Mouse (Mus musculus) kidney, adult 9 months (tissue): ENCODE measurements around the gene Map3k3.
"Not testable (repeated sequence)": the region's sequence is repeated elsewhere in the genome, so short reads cannot be mapped to it uniquely, and the experiment has no call there.

Experiments
- DNase-seq: peaks from one replicate; pipeline ENCODE4 v3.0.0; 2022

The Map3k3 gene

DNA sequence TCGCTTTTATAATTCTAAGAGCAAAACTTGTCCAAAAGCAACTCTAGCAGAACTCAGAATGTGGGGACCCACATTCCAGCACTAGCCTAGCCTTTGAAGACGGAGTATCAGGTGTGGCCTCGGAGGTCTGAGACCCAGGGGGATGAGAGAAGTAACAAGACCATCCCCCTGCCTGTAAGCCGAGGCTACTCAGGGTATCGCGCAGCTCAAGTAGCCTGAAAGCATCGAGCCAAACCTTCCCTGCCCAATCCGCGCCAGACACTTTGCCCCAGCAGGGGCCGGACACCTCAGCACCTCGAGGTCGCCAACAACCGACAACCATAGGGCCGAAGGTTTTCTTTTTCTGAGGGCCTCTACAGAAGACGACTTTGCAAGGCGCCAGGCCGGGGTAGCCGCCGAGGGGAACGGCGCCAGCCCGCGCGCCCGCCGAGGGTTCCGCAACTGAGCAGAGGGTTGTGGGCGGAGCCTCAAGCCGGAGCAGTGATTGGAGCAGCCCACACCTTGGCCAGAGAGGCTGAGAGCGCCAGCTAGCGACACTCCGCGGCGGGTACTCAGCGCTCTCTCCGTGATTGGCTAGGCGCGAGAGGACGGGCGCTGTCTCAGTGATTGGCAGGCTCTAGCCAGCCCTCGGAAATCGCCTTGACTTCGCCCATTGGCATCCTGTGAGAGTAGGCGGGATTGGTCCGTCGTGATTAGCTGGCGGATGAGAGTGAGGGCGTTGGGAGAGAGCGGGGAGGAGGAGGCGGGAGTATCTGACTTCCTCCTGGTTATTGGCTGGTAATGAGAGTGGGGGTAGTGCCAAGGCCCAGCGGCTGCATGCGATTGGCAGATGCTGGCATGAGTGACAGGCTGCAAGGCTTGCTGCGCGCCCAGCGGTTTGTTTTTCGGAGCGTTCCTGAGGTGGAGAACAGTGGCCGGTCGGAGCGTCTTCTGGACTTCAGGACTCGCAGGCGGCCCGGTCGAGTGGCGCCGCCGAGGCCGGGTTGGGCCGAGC is at the start of gene Map3k3:
TSS of gene Map3k3 (plus strand) at position 906 of the 994 bp plus-strand sequence.
- peak; percentile 100 for DNase-seq

DNA sequence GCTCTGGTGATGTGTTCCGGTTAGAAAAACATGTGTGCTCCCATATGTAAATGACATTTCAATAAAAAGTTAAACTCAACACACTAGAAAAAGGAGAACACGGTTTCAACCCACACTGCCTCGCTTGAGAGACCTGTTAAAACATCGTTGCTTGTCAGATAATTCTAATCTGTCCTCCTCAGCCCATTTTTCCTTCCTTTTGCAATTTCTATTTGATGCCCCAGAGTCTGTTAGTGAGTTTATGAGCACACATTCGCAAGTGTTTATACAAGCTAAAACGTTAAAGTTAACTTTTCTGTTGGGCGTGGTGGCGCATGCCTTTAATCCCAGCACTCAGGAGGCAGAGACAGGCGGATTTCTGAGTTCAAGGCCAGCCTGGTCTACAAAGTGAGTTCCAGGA is 49.4 kb upstream of the Map3k3 start:
- DNase-seq, result no peak

DNA sequence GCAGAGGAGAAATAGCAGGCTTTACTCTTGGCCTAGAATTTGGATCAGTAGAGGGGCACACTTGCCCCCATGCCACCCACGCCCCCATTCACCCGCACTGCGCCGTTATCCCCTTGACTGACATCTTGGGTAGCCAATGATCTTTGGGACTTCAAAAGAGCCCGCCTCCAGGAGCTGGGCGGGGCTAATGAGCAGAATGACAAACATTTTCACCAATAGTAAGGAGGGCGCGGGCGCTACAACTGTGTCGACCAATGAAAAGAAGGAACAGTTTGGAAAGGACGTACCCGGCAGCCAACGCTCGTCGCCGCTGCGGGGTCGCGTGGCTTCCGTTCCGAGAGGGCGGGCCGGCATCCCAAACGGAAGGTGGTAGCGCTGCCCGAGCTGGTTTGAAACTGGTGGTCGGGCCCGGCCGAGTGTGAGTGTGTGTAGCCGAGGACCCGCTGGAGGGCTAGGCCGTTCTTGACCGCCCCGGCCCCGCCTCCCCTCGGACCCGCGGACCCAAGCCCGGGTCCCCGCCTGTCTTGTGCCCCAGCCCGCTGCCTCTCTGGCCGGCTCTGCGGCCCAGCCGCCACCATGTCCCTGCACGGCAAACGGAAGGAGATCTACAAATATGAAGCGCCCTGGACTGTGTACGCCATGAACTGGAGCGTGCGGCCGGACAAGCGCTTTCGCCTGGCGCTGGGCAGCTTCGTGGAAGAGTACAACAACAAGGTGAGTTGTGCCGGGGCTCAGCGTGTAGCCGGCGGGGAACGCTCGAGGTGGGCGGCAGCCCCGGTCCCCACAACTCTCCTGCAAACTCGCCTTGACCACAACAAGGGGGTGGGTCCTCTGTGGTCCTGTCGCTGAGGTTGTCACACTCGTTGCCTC is 47.6 kb upstream of the Map3k3 start, which contains the start of gene Dcaf7:
TSS of gene Dcaf7 (plus strand) at position 325 of the 870 bp plus-strand sequence.
- DNase-seq, result peak; percentile 99

GRCm38 (mm10) chr11:106037418-106037751 is 47.0 kb upstream of the Map3k3 start:
- DNase-seq, result no peak

DNA sequence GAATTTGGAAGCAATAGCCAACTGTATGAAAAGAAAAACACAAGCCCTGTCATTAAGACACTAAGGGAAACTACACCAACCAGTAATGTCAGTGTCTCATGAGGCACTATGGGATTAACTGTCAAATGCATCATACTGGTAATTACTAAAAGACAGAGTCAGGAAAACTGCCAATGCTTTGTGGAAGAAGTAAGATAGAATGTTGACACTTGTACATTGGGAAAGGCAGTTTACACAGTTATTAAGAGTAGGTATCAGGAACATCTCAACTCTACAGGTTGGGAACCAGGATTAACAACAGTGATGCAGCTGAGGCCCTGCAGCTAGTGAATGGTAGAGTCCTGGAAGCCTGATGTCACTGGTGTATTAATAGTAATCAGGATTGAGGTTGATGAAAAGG is 40.1 kb upstream of the Map3k3 start:
- DNase-seq, result no peak

DNA sequence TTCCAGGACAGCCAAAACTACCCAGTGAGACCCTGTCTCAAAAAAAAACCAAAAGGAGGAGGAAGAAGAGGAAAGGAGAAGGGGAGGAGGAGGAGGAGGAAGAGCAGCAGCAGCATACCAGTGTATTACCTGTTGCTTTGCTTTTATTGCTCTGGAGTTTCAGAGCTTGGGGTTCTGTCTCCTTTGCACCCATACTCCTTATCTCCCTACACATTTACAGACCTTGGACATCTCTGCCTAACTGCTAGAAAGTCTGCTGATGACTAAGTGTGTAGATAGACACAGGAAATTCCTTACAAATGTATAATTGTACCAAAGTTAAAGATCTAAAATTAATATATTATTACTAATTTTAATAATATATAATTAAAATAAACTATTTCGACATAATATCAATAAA is 39.2 kb upstream of the Map3k3 start:
- DNase-seq, result no peak

DNA sequence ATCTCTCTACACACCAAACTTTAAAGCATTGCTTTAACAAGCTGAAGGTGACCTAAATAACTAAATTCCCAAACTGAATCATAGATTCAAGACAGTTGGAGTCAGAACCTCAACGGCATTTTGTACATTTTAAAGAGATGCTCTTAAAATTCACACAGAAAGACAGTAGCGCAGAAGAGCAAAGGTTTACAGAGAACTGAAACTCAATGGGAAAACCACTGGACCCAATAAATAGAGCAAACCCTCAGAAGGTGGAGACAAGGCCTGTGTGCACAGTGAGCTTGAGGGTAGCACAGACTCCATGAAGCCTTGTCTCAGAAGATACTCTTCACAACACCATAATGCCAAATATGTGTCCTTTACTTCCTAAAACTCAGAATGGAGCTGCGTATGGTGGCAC is 38.6 kb upstream of the Map3k3 start:
- DNase-seq, result no peak

DNA sequence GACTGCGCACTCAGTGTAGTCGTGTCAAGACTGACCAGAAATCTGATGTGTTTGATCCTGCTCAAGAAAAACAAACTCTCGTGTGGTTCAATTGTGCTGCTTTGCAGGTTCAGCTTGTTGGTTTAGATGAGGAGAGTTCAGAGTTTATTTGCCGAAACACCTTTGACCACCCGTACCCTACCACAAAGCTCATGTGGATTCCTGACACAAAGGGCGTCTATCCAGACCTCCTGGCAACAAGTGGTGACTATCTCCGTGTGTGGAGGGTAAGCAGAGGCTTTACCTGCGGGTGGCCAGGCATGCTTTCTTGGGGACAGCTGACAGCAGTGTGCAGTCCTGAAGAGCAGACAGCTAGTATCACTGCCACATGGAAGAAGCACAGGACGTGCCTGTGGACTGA is 37.8 kb upstream of the Map3k3 start:
- no peak for DNase-seq

DNA sequence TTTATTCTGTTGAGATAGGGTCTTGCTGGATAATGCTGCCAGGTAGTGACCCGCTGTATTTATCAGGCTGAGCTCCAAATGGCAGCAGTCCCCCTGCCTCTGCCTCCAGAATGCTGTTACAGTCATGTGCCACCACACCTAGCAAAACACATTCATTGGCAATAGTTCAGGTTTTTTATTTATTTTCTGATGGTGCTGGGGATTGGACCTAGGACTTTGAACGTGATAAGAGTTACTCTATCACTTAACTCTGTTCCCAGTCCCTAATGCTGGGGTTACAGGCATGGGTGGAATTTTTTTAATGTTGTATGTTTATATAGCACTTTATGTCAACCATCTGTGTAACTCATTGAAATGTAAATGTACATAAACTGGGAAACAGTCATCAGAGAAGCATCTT is 30.5 kb upstream of the Map3k3 start:
- DNase-seq, result no peak

DNA sequence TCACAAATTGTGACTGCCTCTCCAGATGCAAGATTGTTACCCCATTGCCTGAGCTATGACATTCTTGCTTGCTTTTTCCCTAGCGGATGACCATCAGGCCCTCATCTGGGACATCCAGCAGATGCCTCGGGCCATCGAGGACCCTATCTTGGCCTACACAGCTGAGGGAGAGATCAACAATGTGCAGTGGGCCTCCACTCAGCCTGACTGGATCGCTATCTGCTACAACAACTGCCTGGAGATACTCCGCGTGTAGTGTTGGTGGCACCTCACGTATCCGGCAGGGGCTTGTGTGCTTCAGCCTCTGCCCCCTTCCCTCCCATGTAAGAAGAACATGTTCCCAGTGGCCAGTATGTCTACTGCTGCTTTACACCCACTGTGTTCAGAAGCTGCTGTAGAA is 29.8 kb upstream of the Map3k3 start:
- DNase-seq, result no peak

DNA sequence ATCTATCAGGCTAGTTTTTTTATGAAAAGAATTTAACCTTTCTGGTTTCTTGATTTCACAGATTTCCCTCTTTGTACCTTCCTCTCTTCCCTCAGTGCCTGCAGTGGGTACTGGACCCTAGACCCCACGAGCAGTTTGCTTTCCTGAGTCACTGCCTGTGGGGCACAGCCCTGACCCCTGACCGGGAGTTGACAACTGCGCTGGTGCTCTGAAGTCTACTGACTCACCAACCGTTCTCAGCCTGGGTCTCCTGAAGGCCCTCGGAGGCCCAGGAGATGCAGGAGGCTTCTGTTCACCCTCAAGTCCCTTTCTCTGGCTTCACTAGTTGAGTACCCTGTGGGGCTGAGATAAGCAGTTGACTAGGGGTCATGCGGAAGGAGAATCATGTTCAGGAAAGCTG is 29.1 kb upstream of the Map3k3 start:
- no peak for DNase-seq

- no peak for DNase-seq
Observed at GRCm38 (mm10) chr11:106056819-106057491, 27.5 kb upstream of the Map3k3 start.

DNA sequence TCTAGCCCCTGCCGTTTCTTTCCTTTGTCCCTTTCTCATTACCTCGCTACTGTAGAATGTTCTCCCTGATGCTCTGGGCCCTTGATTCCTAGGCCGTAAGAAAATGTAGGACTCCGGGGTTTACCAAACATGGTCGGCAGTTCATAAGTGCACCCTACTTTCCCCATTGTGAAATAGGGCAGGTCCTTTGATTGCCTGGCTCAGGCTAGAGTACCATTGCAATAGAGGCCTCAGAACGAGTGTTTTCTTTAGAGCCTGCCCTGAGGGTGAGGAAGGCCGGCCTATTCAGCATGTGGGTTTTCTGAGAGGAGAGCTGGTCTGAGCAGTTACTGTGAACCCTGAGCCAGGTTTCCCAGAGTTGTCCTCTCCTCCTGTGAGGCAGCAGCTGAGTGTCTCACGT is 26.4 kb upstream of the Map3k3 start:
- DNase-seq, result no peak

GRCm38 (mm10) chr11:106060549-106060948 is 23.9 kb upstream of the Map3k3 start:
- no peak for DNase-seq

- DNase-seq, result no peak
Observed at GRCm38 (mm10) chr11:106061311-106061710, 23.1 kb upstream of the Map3k3 start.

- DNase-seq, result no peak
Observed at GRCm38 (mm10) chr11:106063756-106064155, 20.7 kb upstream of the Map3k3 start.

DNA sequence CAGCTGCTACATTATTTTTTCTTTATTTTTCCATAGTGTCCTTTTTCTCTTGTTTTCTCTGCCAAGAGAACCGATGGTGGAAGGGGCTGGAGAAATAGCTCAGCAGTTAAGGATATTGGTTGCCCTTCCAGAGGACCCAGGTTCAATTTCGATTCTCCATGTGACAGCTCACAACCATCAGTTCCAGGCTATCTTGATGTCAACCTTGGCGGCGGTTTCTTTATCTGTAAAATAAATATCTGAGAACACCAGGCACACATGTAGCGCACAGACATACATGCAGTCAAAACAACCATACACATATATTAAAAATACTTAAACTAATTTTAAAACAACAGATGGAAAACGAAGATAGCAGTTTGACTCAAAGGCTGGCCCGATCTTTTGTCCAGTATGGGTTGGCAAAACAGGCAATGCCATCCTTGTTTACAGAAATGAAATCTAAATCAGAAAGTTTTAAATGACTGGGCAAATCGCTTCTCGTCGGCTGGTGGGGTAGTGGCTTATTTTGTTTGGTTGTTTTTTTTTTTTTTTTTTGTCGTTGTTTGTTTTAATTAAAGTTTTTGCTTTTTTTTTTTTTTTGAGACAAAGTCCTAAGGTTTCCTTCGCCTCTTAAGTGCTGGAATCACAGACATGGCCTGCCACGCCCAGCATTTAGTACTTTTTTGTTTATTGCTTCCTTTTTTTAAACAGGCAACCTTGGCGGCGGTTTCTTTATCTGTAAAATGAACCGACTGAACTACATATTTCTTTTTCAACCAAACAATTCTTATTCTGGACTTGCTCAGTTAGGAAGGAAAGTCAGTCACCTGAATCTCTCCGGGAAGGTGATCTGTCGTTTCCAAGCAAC is 19.1 kb upstream of the Map3k3 start:
- DNase-seq, result no peak

DNA sequence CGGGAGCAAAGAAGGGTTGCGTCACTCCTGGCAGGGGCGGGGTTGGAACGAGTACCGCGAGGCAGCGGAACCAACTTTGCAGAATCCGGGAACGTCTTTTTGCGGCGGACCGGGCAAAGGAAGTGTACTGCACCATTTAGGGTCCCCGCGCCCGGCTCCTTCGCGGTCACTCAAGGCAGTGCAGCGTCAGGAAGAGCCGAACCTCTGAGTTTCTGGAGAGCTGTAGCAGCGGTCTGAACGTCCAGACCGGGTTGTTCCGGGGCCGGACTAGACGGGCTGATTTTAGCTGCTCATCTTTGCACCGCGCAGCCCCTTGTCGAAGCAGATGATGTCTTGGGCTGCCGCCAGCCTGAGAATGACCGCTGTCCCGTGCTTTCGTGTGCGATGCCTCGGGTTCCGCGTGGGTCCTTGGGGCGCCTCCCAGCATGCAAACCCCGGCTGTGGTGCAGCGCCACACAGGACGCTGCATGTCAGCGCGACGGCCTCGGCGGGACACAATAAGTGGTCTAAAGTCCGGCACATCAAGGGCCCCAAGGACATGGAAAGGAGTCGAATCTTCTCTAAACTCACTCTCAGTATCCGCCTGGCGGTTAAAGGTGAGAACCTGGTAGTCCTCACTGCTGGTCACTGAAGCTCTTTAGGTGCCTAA is 18.4 kb upstream of the Map3k3 start, which contains the start of gene Taco1:
TSS of gene Taco1 (plus strand) at position 139 of the 649 bp plus-strand sequence.
- peak; percentile 98 for DNase-seq

GRCm38 (mm10) chr11:106066616-106067015 is 17.8 kb upstream of the Map3k3 start:
- DNase-seq, result not testable (repeated sequence)

DNA sequence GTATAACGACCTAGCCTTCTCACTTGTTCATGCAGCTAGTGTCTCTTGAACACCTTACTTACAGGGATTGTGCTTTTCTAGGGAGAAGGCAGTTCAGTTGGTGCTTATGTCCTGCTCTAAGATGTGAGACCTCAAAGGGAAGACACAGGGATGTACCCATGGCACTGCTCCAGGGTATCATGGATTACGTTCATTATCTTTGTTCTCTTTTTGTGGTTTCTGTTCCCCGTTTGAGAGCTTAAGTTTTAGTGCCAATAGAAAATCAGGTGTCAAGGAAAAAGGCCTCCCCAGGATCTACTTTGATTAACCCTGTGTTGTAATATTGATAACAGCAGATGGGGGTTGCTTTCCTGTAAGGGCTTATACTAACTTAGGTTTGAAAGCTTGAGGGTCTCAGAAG is 10.6 kb upstream of the Map3k3 start:
- DNase-seq, result no peak

DNA sequence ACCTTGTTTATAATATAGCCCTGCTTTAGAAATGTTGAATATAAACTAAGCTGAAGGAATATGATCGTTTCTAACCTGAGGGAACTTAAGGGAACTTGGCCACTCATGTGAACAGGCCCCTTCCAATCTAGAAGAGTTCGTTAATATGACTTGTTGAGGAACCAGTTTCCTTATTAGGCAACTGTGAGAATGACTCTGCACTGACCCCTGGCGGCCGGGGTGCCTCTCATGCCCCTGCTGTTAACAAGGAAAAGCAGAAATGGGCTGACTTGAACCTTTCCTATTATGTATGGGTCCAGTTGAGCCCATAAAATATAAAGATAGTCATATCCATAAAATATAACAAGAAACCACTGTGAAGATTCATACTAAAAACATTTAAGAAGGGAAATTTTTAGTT is 8.1 kb upstream of the Map3k3 start:
- DNase-seq, result peak; percentile 73
